Mouse (Mus musculus): ENCODE measurements at regions not wholly inside any gene's neighbourhood (a gene's known extent, or its start where the extent isn't known, plus 50 kb on each side); places are given as distances from the start of the nearest gene placed in this dataset.

DNA sequence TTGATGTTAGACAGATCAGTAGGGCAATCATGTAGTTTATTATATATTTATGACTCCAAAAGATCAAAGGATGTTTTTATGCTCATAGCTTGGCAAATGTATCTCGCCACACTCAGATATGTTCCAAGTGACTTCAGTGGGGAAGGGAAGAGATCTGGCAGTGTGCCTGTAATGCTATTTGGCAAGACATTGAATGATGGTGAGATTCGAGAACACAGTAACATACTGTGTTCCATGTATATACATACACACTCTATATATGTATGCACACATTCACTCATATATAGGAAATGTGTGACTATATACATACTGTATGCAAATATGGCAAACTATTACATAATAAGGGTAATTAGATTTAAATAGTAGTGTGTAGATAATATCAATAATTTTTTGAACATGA, 577.3 kb upstream of the Arrdc4 start:
- DNase-seq (ENCODE audit: low spot score in 2 of 2) = no peak

GRCm38 (mm10) chr7:69277056-69277705, 528.1 kb upstream of the Arrdc4 start:
- no peak for DNase-seq (ENCODE audit: low spot score in 2 of 2)

- DNase-seq (ENCODE audit: low spot score in 2 of 2) = peak in 1 of 2 experiments; percentile 13
Measured at GRCm38 (mm10) chr7:69276376-69277055, 527.5 kb upstream of the Arrdc4 start.

DNA sequence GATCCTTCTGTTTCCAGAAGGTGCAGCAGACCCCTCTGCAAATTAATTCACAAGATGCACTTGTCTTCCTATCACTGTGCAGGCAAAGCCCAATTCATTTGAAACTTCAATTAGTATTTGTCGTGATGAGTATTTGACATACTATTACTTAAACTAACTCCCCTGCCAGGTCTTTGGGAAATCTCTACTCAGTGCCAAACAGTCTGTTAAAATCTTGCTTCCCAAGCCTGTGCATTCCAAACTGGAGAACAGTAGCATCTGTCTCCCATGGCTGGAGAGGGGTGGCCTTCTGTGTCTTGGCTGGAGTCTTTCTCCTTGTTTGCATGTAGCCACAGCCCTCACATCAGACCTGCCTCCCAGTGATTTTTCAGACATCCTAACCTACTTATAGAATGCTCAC, 524.6 kb upstream of the Arrdc4 start:
- DNase-seq (ENCODE audit: low spot score in 2 of 2) = no peak

- DNase-seq (ENCODE audit: low spot score in 2 of 2) = no peak
Measured at GRCm38 (mm10) chr7:69244519-69244918, 495.5 kb upstream of the Arrdc4 start.

- no peak for DNase-seq (ENCODE audit: low spot score in 2 of 2)
Measured at GRCm38 (mm10) chr7:69233296-69233695, 484.3 kb upstream of the Arrdc4 start.

GRCm38 (mm10) chr7:69217871-69218270, 468.8 kb upstream of the Arrdc4 start:
- peak; percentile 64 to 66 for DNase-seq (ENCODE audit: low spot score in 2 of 2)
